Mouse (Mus musculus): ENCODE data around the gene Atp1b2.

GRCm38 (mm10) chr11:69589207-69589834 is 16.4 kb downstream of the Atp1b2 start:
- no peak for TF ChIP-seq CTCF (IDR thresholded peaks at IDR 0.05; ENCODE audit: low read depth, low read length)
- no peak for TF ChIP-seq POLR2A (IDR thresholded peaks at IDR 0.05; ENCODE audit: borderline replicate concordance, low read depth, low read length)

Data from bone marrow macrophage, adult 2 months (primary cell).